Mouse (Mus musculus): ENCODE results near the gene Wap. TPM values are rescaled to one million over a fixed set of nuclear protein-coding genes. Genes with fewer than 3 reads are reported as not detected.

Gene Wap
- polyA plus RNA-seq, 1 experiment from 2014 or later = not detected

DNA sequence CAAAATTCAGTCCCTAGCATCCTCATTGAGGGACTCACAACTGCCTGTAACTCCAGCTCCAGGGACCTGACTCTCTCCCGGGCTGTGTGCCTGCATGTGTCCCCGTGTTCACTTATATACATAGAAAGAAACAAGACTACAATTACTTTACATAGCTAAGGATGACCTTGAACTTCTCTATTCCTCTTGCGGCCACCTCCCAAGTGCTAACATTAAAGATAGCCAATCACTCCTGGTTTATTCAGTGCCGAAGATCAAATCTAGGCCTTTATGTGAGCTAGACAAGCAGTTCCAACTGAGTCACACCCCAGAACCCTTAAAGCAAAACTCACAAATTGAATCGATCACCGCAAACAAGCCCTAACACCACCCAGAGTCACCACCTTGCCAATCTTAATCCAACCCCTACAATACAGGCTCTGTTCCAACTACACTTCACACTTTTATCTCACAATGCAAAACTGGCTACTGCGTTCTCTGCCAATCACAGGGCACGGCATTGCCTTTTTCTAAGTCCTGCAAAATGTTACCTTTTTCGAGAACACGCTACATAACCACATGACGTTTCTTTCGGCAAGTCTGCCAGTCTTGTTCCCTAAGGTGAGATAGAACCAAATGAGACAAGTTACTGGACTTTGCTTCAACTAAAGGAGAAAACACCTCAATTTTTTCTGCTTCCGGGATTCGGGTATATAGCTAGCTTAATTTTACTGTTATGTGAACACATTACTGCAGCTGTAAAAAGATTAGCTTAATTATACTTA, 13.6 kb downstream of the Wap start:
- DNase-seq (ENCODE audit: low spot score) (no peak), ATAC-seq (replicated peaks; ENCODE audit: low FRiP score) (no peak)
- H3K27me3 ChIP-seq (replicated peaks; ENCODE audit: control insufficient read depth, insufficient read depth, low read length) = no peaks in the 10 kb centered on the region
- H3K4me1 ChIP-seq (replicated peaks; ENCODE audit: control insufficient read depth, insufficient read depth, low read length) = peaks cover 26% of the 10 kb centered on the region
- H3K4me2 ChIP-seq = peak overlapping the region; percentile 92
- peak overlapping the region; percentile 85 for H3K4me3 ChIP-seq (ENCODE audit: low read depth, low read length)
- no peaks in the 10 kb centered on the region for H3K9me3 ChIP-seq (ENCODE audit: control insufficient read depth, low read length)
- whole genome bisulfite sequencing = 45% methylated on average over 14 of the region's 14 CpGs
- peak overlapping the region; percentile 91 for H3K27ac ChIP-seq (ENCODE audit: low read depth, low read length)
- H3K9ac ChIP-seq (ENCODE audit: low read depth, low read length) = peak overlapping the region; percentile 88
- peaks cover 42% of the 10 kb centered on the region for H3K36me3 ChIP-seq (ENCODE audit: control insufficient read depth, insufficient read depth, low read length)

DNA sequence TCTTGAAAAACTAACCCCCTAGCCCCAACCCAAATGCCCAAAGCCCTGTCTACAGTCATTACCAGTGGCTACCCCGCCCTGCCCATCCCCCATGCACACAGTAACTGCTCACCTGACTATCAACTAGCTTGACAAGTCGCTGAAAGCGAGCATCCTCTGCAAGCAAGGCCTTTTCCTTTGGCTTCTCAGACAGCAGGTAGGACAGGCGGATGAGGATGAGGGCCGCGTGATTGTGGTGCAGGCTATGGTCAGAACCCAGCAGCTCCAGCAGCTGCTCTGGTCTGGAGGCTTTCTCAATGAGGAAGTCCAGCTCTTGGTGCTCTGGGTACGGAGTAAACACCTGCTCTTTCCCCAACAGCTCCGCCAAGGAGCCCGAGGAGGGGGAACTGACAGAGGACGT, 14.7 kb downstream of the Wap start:
- ATAC-seq (replicated peaks; ENCODE audit: low FRiP score) = no peak
- peak overlapping the region; percentile 48; the same call in 1 of the 2 replicates for H3K27ac ChIP-seq (ENCODE audit: low read depth, low read length)
- H3K27me3 ChIP-seq (replicated peaks; ENCODE audit: control insufficient read depth, insufficient read depth, low read length) = no peaks in the 10 kb centered on the region
- peaks cover 26% of the 10 kb centered on the region for H3K4me1 ChIP-seq (replicated peaks; ENCODE audit: control insufficient read depth, insufficient read depth, low read length)
- no peak for DNase-seq (ENCODE audit: low spot score)
- H3K9ac ChIP-seq (ENCODE audit: low read depth, low read length) = peak overlapping the region; percentile 88
- peaks cover 53% of the 10 kb centered on the region for H3K36me3 ChIP-seq (ENCODE audit: control insufficient read depth, insufficient read depth, low read length)
- peak overlapping the region; percentile 92 for H3K4me2 ChIP-seq
- peak overlapping the region; percentile 85 for H3K4me3 ChIP-seq (ENCODE audit: low read depth, low read length)
- 63% methylated on average over 10 of the region's 10 CpGs for WGBS
- H3K9me3 ChIP-seq (ENCODE audit: control insufficient read depth, low read length) = no peaks in the 10 kb centered on the region

DNA sequence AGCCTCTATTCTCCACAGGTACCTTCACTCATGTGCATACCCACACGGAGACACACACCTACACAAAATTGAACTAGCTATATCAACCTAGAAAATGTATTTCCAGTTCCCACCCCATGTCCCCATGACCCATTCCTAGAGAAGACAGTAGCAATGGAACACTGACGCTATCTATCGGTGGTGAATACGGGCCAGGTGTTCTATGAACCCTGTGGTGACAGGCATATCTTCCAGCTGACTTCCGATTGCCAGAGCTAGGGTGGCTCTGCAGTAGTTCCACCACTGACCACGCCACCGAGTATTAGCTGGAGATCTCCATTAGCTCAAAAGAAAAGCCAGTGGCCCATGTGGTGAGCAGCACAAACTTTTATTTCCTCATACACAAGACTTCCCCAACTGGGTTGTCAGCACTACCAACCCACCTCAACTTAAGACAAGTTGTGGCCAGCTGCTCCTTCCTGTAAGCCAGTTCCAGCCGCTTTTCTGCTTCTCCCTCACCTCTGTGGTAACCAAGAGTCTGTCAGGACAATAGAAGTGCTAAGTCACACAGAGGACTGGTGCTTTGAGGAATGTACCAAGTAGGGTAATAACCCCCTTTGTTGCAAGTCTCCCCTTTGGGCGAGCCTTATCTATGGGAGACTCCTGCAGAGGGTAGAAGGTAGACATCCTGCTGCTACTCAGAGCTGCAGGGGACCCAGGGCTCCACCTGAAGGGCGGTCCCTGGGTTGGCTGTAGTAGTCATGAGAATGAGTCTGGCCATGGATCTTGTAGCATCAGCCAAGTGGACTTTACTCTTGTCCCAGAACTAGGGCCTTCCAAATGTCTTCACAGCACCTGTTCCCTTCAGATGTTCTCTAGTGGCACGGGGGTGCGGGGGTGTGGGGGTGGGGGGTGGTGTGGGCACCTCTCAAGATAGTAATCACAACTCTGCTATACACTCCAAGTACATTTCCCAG, 22.9 kb downstream of the Wap start:
- no peaks in the 10 kb centered on the region for H3K27me3 ChIP-seq (replicated peaks; ENCODE audit: control insufficient read depth, insufficient read depth, low read length)
- ATAC-seq (replicated peaks; ENCODE audit: low FRiP score) = no peak
- H3K9me3 ChIP-seq (ENCODE audit: control insufficient read depth, low read length) = no peaks in the 10 kb centered on the region
- no peak for DNase-seq (ENCODE audit: low spot score)
- no peak overlapping the region for H3K4me2 ChIP-seq
- 82% methylated on average over 12 of the region's 12 CpGs for WGBS
- H3K4me1 ChIP-seq (replicated peaks; ENCODE audit: control insufficient read depth, insufficient read depth, low read length) = no peaks in the 10 kb centered on the region
- H3K9ac ChIP-seq (ENCODE audit: low read depth, low read length) = no peak overlapping the region
- H3K27ac ChIP-seq (ENCODE audit: low read depth, low read length) = no peak overlapping the region
- H3K4me3 ChIP-seq (ENCODE audit: low read depth, low read length) = no peak overlapping the region
- peaks cover 64% of the 10 kb centered on the region for H3K36me3 ChIP-seq (ENCODE audit: control insufficient read depth, insufficient read depth, low read length)

DNA sequence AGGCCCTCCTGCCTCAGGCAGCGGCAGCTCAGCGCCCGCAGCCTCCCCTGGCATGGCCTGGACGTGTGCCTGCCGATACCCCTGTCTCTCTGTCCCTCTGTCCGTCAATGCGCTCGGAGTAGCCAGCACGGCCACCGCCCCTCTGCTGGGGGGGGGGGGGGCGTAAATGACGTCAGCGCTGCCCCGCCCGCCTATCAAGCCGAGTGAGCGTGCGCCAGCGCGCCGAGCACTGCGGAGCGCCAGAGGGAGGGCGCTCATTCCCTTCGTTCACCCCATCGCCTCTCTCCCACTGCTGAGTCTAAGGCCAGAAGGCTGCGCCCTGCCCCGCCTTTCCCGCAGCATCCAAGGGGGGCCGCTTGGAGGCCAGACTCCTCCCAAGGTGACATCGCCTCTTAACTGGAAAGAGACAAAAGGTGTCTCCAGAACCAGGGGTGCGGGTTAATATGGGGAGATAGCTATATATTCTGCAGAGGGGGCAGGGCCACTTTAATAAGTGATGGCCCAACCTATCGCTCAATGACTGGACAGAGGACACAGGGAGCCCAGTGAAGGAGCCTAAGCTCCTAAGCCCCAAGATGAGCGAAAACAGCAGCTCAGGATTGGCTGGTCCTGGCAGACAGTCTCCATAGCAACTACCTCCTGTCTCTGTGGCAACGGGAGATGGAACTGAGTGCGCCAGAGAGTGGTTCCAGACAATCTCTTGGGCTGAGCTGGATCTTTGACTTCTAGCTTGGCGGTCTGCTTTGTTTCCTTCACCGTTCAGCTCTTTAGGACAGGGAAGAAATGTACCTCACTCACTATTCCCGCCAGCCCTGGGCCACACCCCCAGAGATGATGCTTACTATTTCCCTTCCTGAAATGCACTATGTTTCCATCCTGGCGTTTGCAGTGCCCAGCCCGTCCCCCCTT, 32.7 kb downstream of the Wap start, which contains the start of gene Nacad:
Gene Nacad, minus strand, starts transcription at position 563 of the 909 bp plus-strand sequence.
- Histone ChIP-seq H3K36me3 (ENCODE audit: control insufficient read depth, insufficient read depth, low read length) (no peaks in the 10 kb centered on the region), H3K9ac (ENCODE audit: low read depth, low read length) (no peak within 1 kb of the TSS), H3K27ac (ENCODE audit: low read depth, low read length) (no peak within 1 kb of the TSS), H3K4me2 (peak within 1 kb of the TSS; percentile 56), H3K4me3 (ENCODE audit: low read depth, low read length) (peak within 1 kb of the TSS; percentile 31; the same call in 1 of the 2 replicates), H3K9me3 (ENCODE audit: control insufficient read depth, low read length) (no peaks in the 10 kb centered on the region), H3K4me1 (replicated peaks; ENCODE audit: control insufficient read depth, insufficient read depth, low read length) (peaks cover 15% of the 10 kb centered on the region; the same call in 1 of the 2 replicates), H3K27me3 (replicated peaks; ENCODE audit: control insufficient read depth, insufficient read depth, low read length) (peaks cover 47% of the 10 kb centered on the region)
- ATAC-seq (replicated peaks; ENCODE audit: low FRiP score) = 0 out of 2 replicates have a peak, but pooled peaks have one; percentile 42
- 10% methylated on average over 32 of the region's 41 CpGs for WGBS
- no peak for DNase-seq (ENCODE audit: low spot score)

DNA sequence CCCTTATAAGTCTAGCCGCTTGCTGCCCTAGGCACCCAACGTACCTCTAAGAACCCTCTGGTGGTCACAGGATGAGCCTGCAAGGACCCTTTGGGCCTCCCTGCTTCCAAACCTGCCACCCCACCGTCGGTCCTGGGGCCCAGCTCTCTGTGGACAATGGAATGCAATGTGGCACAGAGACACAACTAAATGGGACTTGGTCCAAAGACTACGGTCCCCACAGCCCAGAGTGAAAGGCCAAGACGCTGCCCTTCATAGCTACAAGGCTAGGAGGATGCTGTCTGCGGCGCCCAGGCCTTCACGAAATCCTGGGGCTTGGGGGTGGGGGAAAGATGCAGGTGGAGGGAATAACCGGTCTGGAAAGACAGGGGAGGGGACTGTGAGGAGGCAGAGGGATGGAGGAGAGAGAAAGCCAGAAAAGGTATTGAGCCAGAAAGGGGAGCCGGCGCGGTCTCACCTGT, 33.4 kb downstream of the Wap start:
- no peak overlapping the region for H3K9ac ChIP-seq (ENCODE audit: low read depth, low read length)
- DNase-seq (ENCODE audit: low spot score) (no peak), ATAC-seq (replicated peaks; ENCODE audit: low FRiP score) (no peak)
- H3K27me3 ChIP-seq (replicated peaks; ENCODE audit: control insufficient read depth, insufficient read depth, low read length) = peaks cover 47% of the 10 kb centered on the region
- no peaks in the 10 kb centered on the region for H3K9me3 ChIP-seq (ENCODE audit: control insufficient read depth, low read length)
- H3K4me2 ChIP-seq = peak overlapping the region; percentile 56
- no peaks in the 10 kb centered on the region for H3K36me3 ChIP-seq (ENCODE audit: control insufficient read depth, insufficient read depth, low read length)
- no peak overlapping the region for H3K4me3 ChIP-seq (ENCODE audit: low read depth, low read length)
- no peak overlapping the region for H3K27ac ChIP-seq (ENCODE audit: low read depth, low read length)
- peaks cover 15% of the 10 kb centered on the region for H3K4me1 ChIP-seq (replicated peaks; ENCODE audit: control insufficient read depth, insufficient read depth, low read length)
- 19% methylated on average over 13 of the region's 13 CpGs for WGBS

DNA sequence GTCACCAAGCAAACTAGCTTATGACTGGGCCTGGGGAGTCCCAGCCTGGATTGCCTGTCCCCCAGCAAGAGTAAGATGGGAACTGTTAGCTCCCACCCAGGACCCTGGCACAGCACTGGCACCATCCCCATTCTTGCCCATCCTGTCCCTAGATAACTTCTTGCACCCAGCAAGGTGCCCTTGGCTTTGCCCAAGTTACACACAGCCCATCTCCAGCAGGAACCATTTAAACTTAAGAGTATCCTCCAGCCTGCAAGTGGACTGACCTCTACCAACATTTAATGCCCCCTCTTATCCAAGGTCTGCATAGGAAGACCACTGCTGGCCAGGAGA, 33.9 kb downstream of the Wap start:
- Histone ChIP-seq H3K4me3 (ENCODE audit: low read depth, low read length) (no peak overlapping the region), H3K9ac (ENCODE audit: low read depth, low read length) (no peak overlapping the region), H3K4me2 (no peak overlapping the region), H3K4me1 (replicated peaks; ENCODE audit: control insufficient read depth, insufficient read depth, low read length) (peaks cover 19% of the 10 kb centered on the region), H3K9me3 (ENCODE audit: control insufficient read depth, low read length) (no peaks in the 10 kb centered on the region), H3K36me3 (ENCODE audit: control insufficient read depth, insufficient read depth, low read length) (no peaks in the 10 kb centered on the region), H3K27me3 (replicated peaks; ENCODE audit: control insufficient read depth, insufficient read depth, low read length) (peaks cover 47% of the 10 kb centered on the region), H3K27ac (ENCODE audit: low read depth, low read length) (no peak overlapping the region)
- ATAC-seq (replicated peaks; ENCODE audit: low FRiP score) = no peak
- no peak for DNase-seq (ENCODE audit: low spot score)

DNA sequence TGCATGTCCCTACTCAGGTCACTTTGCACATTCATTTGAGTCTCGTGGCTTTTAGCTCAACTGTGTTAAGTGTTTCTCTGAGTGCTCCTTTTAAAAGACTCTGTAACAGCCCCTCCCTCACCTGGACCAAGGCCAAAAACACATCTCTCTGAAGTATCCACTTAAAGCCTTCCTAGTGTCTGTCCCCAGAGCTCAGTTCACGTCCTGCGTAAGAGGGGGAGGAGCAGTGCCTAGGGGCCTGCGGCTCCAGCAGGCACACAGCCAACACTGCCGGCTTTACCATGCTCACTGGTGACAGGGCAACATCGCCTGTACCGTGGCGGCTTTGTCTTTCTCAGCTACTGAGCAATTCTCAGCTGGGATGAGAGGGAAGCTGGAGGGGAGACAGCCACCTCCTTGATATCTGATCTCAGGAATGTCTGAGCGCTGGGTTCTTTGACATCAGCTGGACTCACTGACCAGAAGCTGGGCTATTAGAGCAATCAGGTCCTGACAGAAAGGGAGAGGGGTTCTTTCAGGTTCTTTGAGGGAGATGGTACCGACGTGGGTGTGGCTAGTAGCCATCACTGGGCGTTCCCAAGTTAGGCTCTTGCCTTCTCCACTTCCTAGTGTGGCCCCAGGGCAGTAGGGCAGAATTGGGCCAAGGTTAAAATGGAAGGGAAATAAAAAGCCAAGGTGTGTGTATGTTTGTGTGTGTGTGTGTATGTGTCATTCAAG, 34.4 kb downstream of the Wap start:
- Histone ChIP-seq H3K27me3 (replicated peaks; ENCODE audit: control insufficient read depth, insufficient read depth, low read length) (peaks cover 47% of the 10 kb centered on the region), H3K9ac (ENCODE audit: low read depth, low read length) (no peak overlapping the region), H3K4me1 (replicated peaks; ENCODE audit: control insufficient read depth, insufficient read depth, low read length) (peaks cover 25% of the 10 kb centered on the region), H3K36me3 (ENCODE audit: control insufficient read depth, insufficient read depth, low read length) (no peaks in the 10 kb centered on the region), H3K27ac (ENCODE audit: low read depth, low read length) (no peak overlapping the region), H3K4me2 (no peak overlapping the region), H3K9me3 (ENCODE audit: control insufficient read depth, low read length) (no peaks in the 10 kb centered on the region), H3K4me3 (ENCODE audit: low read depth, low read length) (no peak overlapping the region)
- 39% methylated on average over 12 of the region's 12 CpGs for WGBS
- ATAC-seq (replicated peaks; ENCODE audit: low FRiP score) (no peak), DNase-seq (ENCODE audit: low spot score) (no peak)

Data from liver, embryonic 11.5 days (tissue).